Mouse (Mus musculus) retina, postnatal 1 day (tissue): ENCODE results near the gene Nap1l3.

Source experiments
- DNase-seq: peaks from one replicate; pipeline ENCODE4 v3.0.0-alpha.2; 2012

The Nap1l3 gene

GRCm38 (mm10) chrX:122396781-122397581 lies at the start of gene Nap1l3:
TSS of gene Nap1l3 (minus strand) at chrX:122397401.
- DNase-seq: peak; percentile 88

- DNase-seq: no peak
Observed at GRCm38 (mm10) chrX:122397652-122398051, 451 bp upstream of the Nap1l3 start.
